Comparison of ENCODE assay signal across 30 mouse cellular contexts in the genomic region with DNA sequence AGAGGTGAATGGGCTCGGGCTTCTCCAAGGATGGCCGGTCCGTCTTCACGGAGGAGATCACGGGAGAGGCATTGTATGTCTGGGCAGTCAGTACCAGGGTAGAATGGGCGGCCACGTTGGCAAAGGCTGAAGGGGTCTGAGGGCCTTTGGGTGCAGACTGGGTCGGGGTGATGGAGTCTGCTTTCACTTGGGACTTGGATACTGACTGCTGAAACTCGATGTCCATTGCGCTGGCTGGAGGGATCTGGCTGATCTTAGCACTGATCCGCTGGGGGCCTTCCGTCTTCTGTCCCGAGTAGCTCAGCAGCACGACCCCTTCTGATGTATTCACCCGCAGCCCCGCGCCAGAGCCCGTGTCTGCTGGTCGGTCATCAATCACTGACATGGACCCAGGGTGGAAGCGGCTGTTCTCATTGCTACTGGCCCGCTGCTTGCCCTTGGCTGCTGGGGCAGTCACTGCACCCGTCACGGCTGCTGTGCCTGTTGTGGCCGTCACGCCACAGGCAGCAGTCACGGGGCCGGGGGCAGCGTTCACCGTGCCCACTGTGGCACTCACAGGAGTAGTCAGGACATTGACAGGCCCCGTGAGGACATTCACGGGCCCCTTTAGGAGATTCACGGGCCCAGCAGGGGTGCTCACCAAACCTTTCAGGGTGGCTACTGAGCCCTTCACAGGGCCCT. TPM values are rescaled to one million over a fixed set of nuclear protein-coding genes. Genes with fewer than 3 reads are reported as not detected.
"Had no signal": no experiment of that assay in that cellular context is flagged by ENCODE, and none has a peak within 500 bp of the region (broad histone marks: within the 10 kb centered on the region; RNA-seq: fewer than 3 reads in every experiment).

No protein-coding gene starts in this region.

- H3K4me2 ChIP-seq: kidney, embryonic 15.5 days; liver, embryonic 13.5 days; midbrain, embryonic 12.5 days; midbrain, embryonic 15.5 days; neural tube, embryonic 13.5 days had no signal

- H3K4me1 ChIP-seq: midbrain, embryonic 12.5 days; midbrain, embryonic 15.5 days; neural tube, embryonic 13.5 days had no signal

- H3K27me3 ChIP-seq: kidney, embryonic 15.5 days; liver, embryonic 13.5 days; midbrain, embryonic 12.5 days; midbrain, embryonic 15.5 days; neural tube, embryonic 13.5 days had no signal

- H3K9ac ChIP-seq: kidney, embryonic 15.5 days; liver, embryonic 13.5 days; midbrain, embryonic 12.5 days; midbrain, embryonic 15.5 days; neural tube, embryonic 13.5 days had no signal

- DNase-seq: kidney, adult 8-10 months; kidney, postnatal 10 days; kidney, postnatal 36 days; layer of hippocampus, postnatal 36 days; liver, embryonic 13.5 days; lung, adult 2 months; lung, postnatal 14 days; lung, postnatal 4 days; thymus, adult 2 months; thymus, postnatal 14 days; thymus, postnatal 4 days had no signal

- H3K9me3 ChIP-seq: kidney, embryonic 15.5 days; midbrain, embryonic 12.5 days; midbrain, embryonic 15.5 days; neural tube, embryonic 13.5 days had no signal

- H3K27ac ChIP-seq: kidney, embryonic 15.5 days; left cerebral cortex, adult 2 months; liver, embryonic 13.5 days; midbrain, embryonic 12.5 days; midbrain, embryonic 15.5 days; neural tube, embryonic 13.5 days; stomach, postnatal 0 days had no signal

- H3K4me3 ChIP-seq: kidney, embryonic 15.5 days; left cerebral cortex, adult 2 months; liver, embryonic 13.5 days; midbrain, embryonic 12.5 days; midbrain, embryonic 15.5 days; neural tube, embryonic 13.5 days had no signal

RNA-seq across cellular contexts. Expression of a gene that starts 36.9 kb away (rescaled TPM):
- total RNA-seq: liver, adult 2 months; megakaryocyte progenitor cell, adult 5-6 weeks; megakaryocyte-erythroid progenitor cell, adult 5-6 weeks had no signal
- polyA plus RNA-seq: kidney, embryonic 15.5 days; limb, embryonic 11.5 days; limb, embryonic 14.5 days; liver, adult 2 months; liver, embryonic 13.5 days; liver, embryonic 16.5 days; lung, embryonic 16.5 days; neural tube, embryonic 13.5 days; small intestine, adult 2 months; spleen, adult 2 months; stomach, embryonic 14.5 days; stomach, postnatal 0 days had no signal

RNA-seq across cellular contexts. Expression of a gene that starts 52.2 kb away (rescaled TPM):
- total RNA-seq: layer of hippocampus, postnatal 36 days; megakaryocyte progenitor cell, adult 5-6 weeks; megakaryocyte-erythroid progenitor cell, adult 5-6 weeks had no signal
- polyA plus RNA-seq: midbrain, embryonic 15.5 days; neural tube, embryonic 13.5 days had no signal

RNA-seq across cellular contexts. Expression of a gene that starts 57.0 kb away (rescaled TPM):
- total RNA-seq: layer of hippocampus, adult 8-10 months; layer of hippocampus, postnatal 10 days; layer of hippocampus, postnatal 36 days; left cerebral cortex, adult 2 months; left cerebral cortex, postnatal 10 days; liver, adult 2 months; megakaryocyte progenitor cell, adult 5-6 weeks; megakaryocyte-erythroid progenitor cell, adult 5-6 weeks had no signal
- polyA plus RNA-seq: limb, embryonic 11.5 days; liver, adult 2 months; liver, embryonic 13.5 days; liver, embryonic 16.5 days; lung, adult 2 months; midbrain, embryonic 12.5 days; midbrain, embryonic 15.5 days; neural tube, embryonic 13.5 days; small intestine, adult 2 months; stomach, embryonic 14.5 days; stomach, postnatal 0 days had no signal
